Mouse (Mus musculus): Measurements from ENCODE around the gene Rassf6. TPM values are rescaled to one million over a fixed set of nuclear protein-coding genes. Genes with fewer than 3 reads are reported as not detected.

The Rassf6 gene
- polyA plus RNA-seq (2015; fragmentation: Nextera tagmentation; extraction: Ambion mirVana), result 0.08 and 0.19 TPM in 2 replicates

GRCm38 (mm10) chr5:90640286-90641217 is at the start of gene Rassf6:
TSS of gene Rassf6 (minus strand) at chr5:90640657.

GRCm38 (mm10) chr5:90560743-90561142 is 79.7 kb downstream of the Rassf6 start, which contains the start of gene 5830473C10Rik:
TSS of gene 5830473C10Rik (plus strand) at chr5:90561107.

Other genes starting within 250 kb of the Rassf6 start
- 4.0 and 7.9 TPM in 2 replicates for gene Alb, start 179.8 kb downstream of the Rassf6 start, polyA plus RNA-seq (2015; fragmentation: Nextera tagmentation; extraction: Ambion mirVana)
- gene Afp, start 149.9 kb downstream of the Rassf6 start, polyA plus RNA-seq (2015; fragmentation: Nextera tagmentation; extraction: Ambion mirVana), result 2.9 and 3.9 TPM in 2 replicates
- gene Afm, start 121.7 kb downstream of the Rassf6 start, polyA plus RNA-seq (2015; fragmentation: Nextera tagmentation; extraction: Ambion mirVana), result 0.06 TPM in 1 of 2 replicates, not detected in the other
- not detected in 2 replicates for gene 5830473C10Rik, start 79.5 kb downstream of the Rassf6 start, polyA plus RNA-seq (2015; fragmentation: Nextera tagmentation; extraction: Ambion mirVana)
- gene Cxcl5, start 118.7 kb upstream of the Rassf6 start, polyA plus RNA-seq (2015; fragmentation: Nextera tagmentation; extraction: Ambion mirVana), result 1.3 and 1.5 TPM in 2 replicates
- 96.8 and 112 TPM in 2 replicates for gene Ppbp, start 127.9 kb upstream of the Rassf6 start, polyA plus RNA-seq (2015; fragmentation: Nextera tagmentation; extraction: Ambion mirVana)
- 438 and 463 TPM in 2 replicates for gene Pf4, start 131.8 kb upstream of the Rassf6 start, polyA plus RNA-seq (2015; fragmentation: Nextera tagmentation; extraction: Ambion mirVana)
- not detected in 2 replicates for gene Cxcl3, start 145.4 kb upstream of the Rassf6 start, polyA plus RNA-seq (2015; fragmentation: Nextera tagmentation; extraction: Ambion mirVana)
- not detected in 2 replicates for gene Cxcl15, start 153.9 kb upstream of the Rassf6 start, polyA plus RNA-seq (2015; fragmentation: Nextera tagmentation; extraction: Ambion mirVana)

All from spleen, postnatal 0 days (tissue).